Mouse (Mus musculus): ENCODE measurements around the gene Srpk3.

Srpk3 gene

GRCm38 (mm10) chrX:73805814-73806213 lies 31.6 kb downstream of the Srpk3 start:
- DNase-seq: no peak

GRCm38 (mm10) chrX:73815072-73815471 lies 40.9 kb downstream of the Srpk3 start:
- DNase-seq: no peak

GRCm38 (mm10) chrX:73816596-73817314 lies 42.5 kb downstream of the Srpk3 start:
- DNase-seq: no peak

DNA sequence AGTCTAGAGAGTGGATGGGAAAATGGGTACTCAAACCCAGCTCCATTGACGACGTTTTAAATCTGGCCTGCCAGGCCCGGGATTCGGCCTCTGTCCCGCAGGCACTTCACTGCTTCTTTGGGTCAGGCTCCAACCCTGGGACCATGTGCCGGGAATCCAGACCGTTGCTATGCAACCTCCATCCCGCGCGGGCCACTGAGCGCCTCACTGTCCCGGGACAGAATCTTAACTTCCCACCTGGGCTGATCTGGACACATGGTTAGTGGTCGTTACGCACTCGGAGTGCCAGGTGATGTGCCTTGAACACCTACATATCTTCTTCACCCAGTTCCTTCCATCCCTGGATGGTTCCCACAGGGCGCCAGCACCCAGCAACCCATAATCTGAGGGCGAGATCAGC lies 49.5 kb downstream of the Srpk3 start:
- DNase-seq: no peak

GRCm38 (mm10) chrX:73824185-73825151 lies 50.3 kb downstream of the Srpk3 start, which contains the start of gene Pdzd4:
Gene Pdzd4 (minus strand): TSS chrX:73824969.
- DNase-seq: peak; percentile 79

All from kidney, postnatal 10 days (tissue).